8 mouse cellular contexts compared by ENCODE assay signal in genomic region chr1:65388328-65388727, GRCm38 (mm10).
A peak's percentile ranks its signal among the peaks of the same experiment; 100 is the strongest.
DNase-seq lines count a peak whose midpoint lies in the region; ATAC-seq and TF ChIP-seq lines count a peak whose summit lies in the region.

No protein-coding gene starts in this region.

- TF ChIP-seq CTCF in C2C12 (IDR thresholded peaks at IDR 0.05; ENCODE audit: control insufficient read depth, insufficient read depth, insufficient read length): peak; percentile 40

- H3ac ChIP-seq in C2C12 (ENCODE audit: control insufficient read depth, insufficient read length, low read depth): no peak overlapping the region

- no peaks in the 10 kb centered on the region for H3K4me1 ChIP-seq in neural tube, embryonic 11.5 days (ENCODE audit: control insufficient read depth, insufficient read depth, low read length)

- no peaks in the 10 kb centered on the region for H3K27me3 ChIP-seq in C2C12 (ENCODE audit: control insufficient read depth, insufficient read depth, insufficient read length)
- H3K27me3 ChIP-seq in neural tube, embryonic 11.5 days (ENCODE audit: control insufficient read depth, insufficient read depth, low read length): no peaks in the 10 kb centered on the region

- 41% methylated on average over 15 of the region's 15 CpGs for WGBS in neural tube, embryonic 11.5 days

- no peaks in the 10 kb centered on the region for H3K36me3 ChIP-seq in C2C12 (ENCODE audit: control insufficient read depth, insufficient read depth)
- H3K36me3 ChIP-seq in neural tube, embryonic 11.5 days (ENCODE audit: control insufficient read depth, insufficient read depth, low read length): no peaks in the 10 kb centered on the region

- H3K79me2 ChIP-seq in C2C12 (ENCODE audit: control insufficient read depth, insufficient read depth): no peaks in the 10 kb centered on the region

- DNase-seq in heart, postnatal 14 days: peak; percentile 2 to 23
- no peak for DNase-seq in heart, postnatal 36 days
- peak; percentile 67 for DNase-seq in adrenal gland, postnatal 25 days
- peak; percentile 4 for DNase-seq in embryo, embryonic 11.5 days (ENCODE audit: low read depth, low spot score)
- DNase-seq in left cerebral cortex, adult 11 months (ENCODE audit: low spot score): peak; percentile 4
- DNase-seq in neural tube, embryonic 11.5 days (ENCODE audit: low spot score): peak; percentile 42

- H3K9me3 ChIP-seq in neural tube, embryonic 11.5 days (ENCODE audit: control insufficient read depth, low read length): no peaks in the 10 kb centered on the region

- peak; percentile 50; the same call in 1 of the 2 replicates for ATAC-seq in neural tube, embryonic 11.5 days (ENCODE audit: insufficient read depth, low FRiP score, low TSS enrichment)
- ATAC-seq in erythroid progenitor cell, adult 5-6 weeks (replicated peaks; ENCODE audit: low FRiP score, poor library complexity, severe bottlenecking): no peak

- H3K27ac ChIP-seq in neural tube, embryonic 11.5 days (ENCODE audit: low read depth, low read length): no peak overlapping the region

- intact Hi-C loops in heart, postnatal 14 days (cut with DNase I): no loop called here
- intact Hi-C loops in heart, postnatal 36 days (cut with DNase I): no loop called here

- H3K4me2 ChIP-seq in neural tube, embryonic 11.5 days (ENCODE audit: low read depth): no peak overlapping the region

- no peak overlapping the region for H3K4me3 ChIP-seq in C2C12 (ENCODE audit: insufficient read depth, poor library complexity, severe bottlenecking)
- no peak overlapping the region for H3K4me3 ChIP-seq in neural tube, embryonic 11.5 days (ENCODE audit: low read depth, low read length)

- no peaks in the 10 kb centered on the region for H3K79me3 ChIP-seq in C2C12 (ENCODE audit: low read depth)

- no peak overlapping the region for H3K9ac ChIP-seq in neural tube, embryonic 11.5 days (ENCODE audit: low read length)

TF ChIP-seq in C2C12, 6 proteins besides CTCF, POLR2A, EP300 and RAD21:
- TF ChIP-seq MYOD1 (IDR thresholded peaks at IDR 0.05; ENCODE audit: control insufficient read depth, insufficient read length, low read depth) (no peak), FOSL1 (IDR thresholded peaks at IDR 0.05; ENCODE audit: insufficient read depth, low read length, poor library complexity, severe bottlenecking) (no peak)

Comparison
In these comparisons a context has a peak if more than half of its experiments do, and no peak if none do; other contexts are left out.
1. DNase-seq: peak in heart, postnatal 14 days (2 of 2), adrenal gland, postnatal 25 days (single experiment), embryo, embryonic 11.5 days (single experiment), left cerebral cortex, adult 11 months (single experiment) and neural tube, embryonic 11.5 days (single experiment); none in heart, postnatal 36 days (0 of 2).